Mouse (Mus musculus): ENCODE data around the gene Cfdp1.

- TF ChIP-seq CTCF (IDR thresholded peaks at IDR 0.05; ENCODE audit: low read depth) (peak; percentile 63), EP300 (IDR thresholded peaks at IDR 0.05; ENCODE audit: low read depth) (no peak)
Measured at GRCm38 (mm10) chr8:111894955-111895354, 40.9 kb upstream of the Cfdp1 start.

Measured in liver, postnatal 0 days (tissue).